Mouse (Mus musculus): ENCODE data around the gene Cdc40. TPM values are rescaled to one million over a fixed set of nuclear protein-coding genes. Genes with fewer than 3 reads are reported as not detected.
"Not testable (repeated sequence)": the region's sequence is repeated elsewhere in the genome, so short reads cannot be mapped to it uniquely, and the experiment has no call there.

Gene Cdc40
- polyA plus RNA-seq, 1 experiment: 3.7 TPM

GRCm38 (mm10) chr10:40845626-40846025 is 37.5 kb downstream of the Cdc40 start:
- H3K4me1 ChIP-seq: peaks cover 8% of the 10 kb centered on the region
- H3K4me3 ChIP-seq (replicated peaks): no peak overlapping the region
- H3K36me3 ChIP-seq (replicated peaks; ENCODE audit: low read length): peaks cover 97% of the 10 kb centered on the region
- no peaks in the 10 kb centered on the region for H3K27me3 ChIP-seq (replicated peaks)
- no peaks in the 10 kb centered on the region for H3K9me3 ChIP-seq
- no peak for TF ChIP-seq GATA1 (IDR thresholded peaks at IDR 0.05; ENCODE audit: borderline replicate concordance, low read length)
- no peak for TF ChIP-seq FLI1 (IDR thresholded peaks at IDR 0.05; ENCODE audit: low read length)

GRCm38 (mm10) chr10:40844546-40844945 is 38.6 kb downstream of the Cdc40 start:
- Histone ChIP-seq H3K36me3 (replicated peaks; ENCODE audit: low read length) (peaks cover 98% of the 10 kb centered on the region), H3K4me1 (peaks cover 4% of the 10 kb centered on the region; the same call in 1 of the 2 replicates), H3K9me3 (no peaks in the 10 kb centered on the region), H3K4me3 (replicated peaks) (no peak overlapping the region), H3K27me3 (replicated peaks) (no peaks in the 10 kb centered on the region)
- TF ChIP-seq FLI1 (IDR thresholded peaks at IDR 0.05; ENCODE audit: low read length) (no peak), GATA1 (IDR thresholded peaks at IDR 0.05; ENCODE audit: borderline replicate concordance, low read length) (no peak)

- Histone ChIP-seq H3K27me3 (replicated peaks) (no peaks in the 10 kb centered on the region), H3K36me3 (replicated peaks; ENCODE audit: low read length) (peaks cover 96% of the 10 kb centered on the region), H3K9me3 (no peaks in the 10 kb centered on the region), H3K4me1 (peaks cover 4% of the 10 kb centered on the region; the same call in 1 of the 2 replicates), H3K4me3 (replicated peaks) (no peak overlapping the region)
- TF ChIP-seq GATA1 (IDR thresholded peaks at IDR 0.05; ENCODE audit: borderline replicate concordance, low read length): no peak
- no peak for TF ChIP-seq FLI1 (IDR thresholded peaks at IDR 0.05; ENCODE audit: low read length)
Measured at GRCm38 (mm10) chr10:40843841-40844240, 39.3 kb downstream of the Cdc40 start.

GRCm38 (mm10) chr10:40840086-40840485 is 43.0 kb downstream of the Cdc40 start:
- Histone ChIP-seq H3K36me3 (replicated peaks; ENCODE audit: low read length) (peaks cover 95% of the 10 kb centered on the region), H3K4me1 (no peaks in the 10 kb centered on the region), H3K27me3 (replicated peaks) (no peaks in the 10 kb centered on the region), H3K9me3 (no peaks in the 10 kb centered on the region), H3K4me3 (replicated peaks) (no peak overlapping the region)
- TF ChIP-seq FLI1 (IDR thresholded peaks at IDR 0.05; ENCODE audit: low read length) (no peak), GATA1 (IDR thresholded peaks at IDR 0.05; ENCODE audit: borderline replicate concordance, low read length) (no peak)

GRCm38 (mm10) chr10:40831267-40831666 is 51.8 kb downstream of the Cdc40 start:
- Histone ChIP-seq H3K27me3 (replicated peaks) (no peaks in the 10 kb centered on the region), H3K4me1 (no peaks in the 10 kb centered on the region), H3K4me3 (replicated peaks) (no peak overlapping the region), H3K9me3 (no peaks in the 10 kb centered on the region), H3K36me3 (replicated peaks; ENCODE audit: low read length) (peaks cover 85% of the 10 kb centered on the region)
- no peak for TF ChIP-seq GATA1 (IDR thresholded peaks at IDR 0.05; ENCODE audit: borderline replicate concordance, low read length)
- no peak for TF ChIP-seq FLI1 (IDR thresholded peaks at IDR 0.05; ENCODE audit: low read length)

GRCm38 (mm10) chr10:40830312-40830711 is 52.8 kb downstream of the Cdc40 start:
- H3K36me3 ChIP-seq (replicated peaks; ENCODE audit: low read length): peaks cover 83% of the 10 kb centered on the region
- H3K4me3 ChIP-seq (replicated peaks): no peak overlapping the region
- H3K27me3 ChIP-seq (replicated peaks): no peaks in the 10 kb centered on the region
- no peaks in the 10 kb centered on the region for H3K9me3 ChIP-seq
- TF ChIP-seq FLI1 (IDR thresholded peaks at IDR 0.05; ENCODE audit: low read length) (no peak), GATA1 (IDR thresholded peaks at IDR 0.05; ENCODE audit: borderline replicate concordance, low read length) (no peak)
- H3K4me1 ChIP-seq: no peaks in the 10 kb centered on the region

- peaks cover 57% of the 10 kb centered on the region for H3K36me3 ChIP-seq (replicated peaks; ENCODE audit: low read length)
- H3K4me3 ChIP-seq (replicated peaks): no peak overlapping the region
- no peaks in the 10 kb centered on the region for H3K4me1 ChIP-seq
- no peaks in the 10 kb centered on the region for H3K27me3 ChIP-seq (replicated peaks)
- TF ChIP-seq GATA1 (IDR thresholded peaks at IDR 0.05; ENCODE audit: borderline replicate concordance, low read length): no peak
- TF ChIP-seq FLI1 (IDR thresholded peaks at IDR 0.05; ENCODE audit: low read length): no peak
- H3K9me3 ChIP-seq: no peaks in the 10 kb centered on the region
Measured at GRCm38 (mm10) chr10:40827706-40828105, 55.4 kb downstream of the Cdc40 start.

- H3K4me1 ChIP-seq: no peaks in the 10 kb centered on the region
- H3K9me3 ChIP-seq: 0 out of 2 replicates have a peak, but pooled peaks cover 3% of the 10 kb centered on the region
- no peak overlapping the region for H3K4me3 ChIP-seq (replicated peaks)
- no peaks in the 10 kb centered on the region for H3K27me3 ChIP-seq (replicated peaks)
- peaks cover 41% of the 10 kb centered on the region for H3K36me3 ChIP-seq (replicated peaks; ENCODE audit: low read length)
- TF ChIP-seq FLI1 (IDR thresholded peaks at IDR 0.05; ENCODE audit: low read length): no peak
- no peak for TF ChIP-seq GATA1 (IDR thresholded peaks at IDR 0.05; ENCODE audit: borderline replicate concordance, low read length)
Measured at GRCm38 (mm10) chr10:40825952-40826351, 57.2 kb downstream of the Cdc40 start.

- TF ChIP-seq GATA1 (IDR thresholded peaks at IDR 0.05; ENCODE audit: borderline replicate concordance, low read length) (no peak), FLI1 (IDR thresholded peaks at IDR 0.05; ENCODE audit: low read length) (no peak)
- Histone ChIP-seq H3K36me3 (replicated peaks; ENCODE audit: low read length) (no peaks in the 10 kb centered on the region), H3K4me1 (no peaks in the 10 kb centered on the region), H3K4me3 (replicated peaks) (no peak overlapping the region), H3K27me3 (replicated peaks) (no peaks in the 10 kb centered on the region), H3K9me3 (peaks cover 4% of the 10 kb centered on the region)
Measured at GRCm38 (mm10) chr10:40816471-40816870, 66.6 kb downstream of the Cdc40 start.

- no peak for TF ChIP-seq FLI1 (IDR thresholded peaks at IDR 0.05; ENCODE audit: low read length)
- TF ChIP-seq GATA1 (IDR thresholded peaks at IDR 0.05; ENCODE audit: borderline replicate concordance, low read length): no peak
- Histone ChIP-seq H3K4me3 (replicated peaks) (no peak overlapping the region), H3K36me3 (replicated peaks; ENCODE audit: low read length) (no peaks in the 10 kb centered on the region), H3K4me1 (no peaks in the 10 kb centered on the region), H3K9me3 (peaks cover 4% of the 10 kb centered on the region), H3K27me3 (replicated peaks) (no peaks in the 10 kb centered on the region)
Measured at GRCm38 (mm10) chr10:40813627-40814026, 69.5 kb downstream of the Cdc40 start.

- not testable (repeated sequence) for H3K27me3 ChIP-seq (replicated peaks); H3K4me1 ChIP-seq; H3K9me3 ChIP-seq; H3K4me3 ChIP-seq (replicated peaks); H3K36me3 ChIP-seq (replicated peaks; ENCODE audit: low read length)
Measured at GRCm38 (mm10) chr10:40809411-40809910, 73.7 kb downstream of the Cdc40 start.

Measured in megakaryocyte, embryonic 14.5 days (primary cell).